Mouse (Mus musculus) ES-CJ7 (cell line): ENCODE data around the gene Tmem59l.

Experiments
- DNase-seq: peaks from one replicate; pipeline ENCODE4 v3.0.0; 2011; ENCODE audit warnings: low read depth, low spot score

The Tmem59l gene

GRCm38 (mm10) chr8:70509281-70509952 is 22.3 kb upstream of the Tmem59l start:
- no peak for DNase-seq

GRCm38 (mm10) chr8:70507027-70507393 is 19.9 kb upstream of the Tmem59l start:
- DNase-seq = no peak

- DNase-seq = peak; percentile 99
These were observed 19.3 kb upstream of the Tmem59l start, which contains the start of gene Rex1bd for GRCm38 (mm10) chr8:70506328-70507026. TSS of gene Rex1bd (minus strand) at chr8:70506752.

- no peak for DNase-seq
These were observed 18.7 kb upstream of the Tmem59l start for GRCm38 (mm10) chr8:70505698-70506327.

GRCm38 (mm10) chr8:70504851-70505250 is 17.7 kb upstream of the Tmem59l start:
- DNase-seq = peak; percentile 82

GRCm38 (mm10) chr8:70504291-70504716 is 17.1 kb upstream of the Tmem59l start:
- no peak for DNase-seq

GRCm38 (mm10) chr8:70503062-70503750 is 16.0 kb upstream of the Tmem59l start:
- DNase-seq = peak; percentile 72

GRCm38 (mm10) chr8:70502540-70502939 is 15.4 kb upstream of the Tmem59l start:
- DNase-seq = peak; percentile 14

GRCm38 (mm10) chr8:70501820-70502529 is 14.8 kb upstream of the Tmem59l start:
- DNase-seq = peak; percentile 27

- peak; percentile 69 for DNase-seq
These were observed 13.5 kb upstream of the Tmem59l start for GRCm38 (mm10) chr8:70500386-70501301.

GRCm38 (mm10) chr8:70495771-70496062 is 8.6 kb upstream of the Tmem59l start:
- DNase-seq = peak; percentile 26

GRCm38 (mm10) chr8:70495001-70495770 is 8.0 kb upstream of the Tmem59l start:
- no peak for DNase-seq

GRCm38 (mm10) chr8:70494416-70494945 is 7.3 kb upstream of the Tmem59l start:
- DNase-seq = peak; percentile 36

- peak; percentile 54 for DNase-seq
These were observed 6.7 kb upstream of the Tmem59l start for GRCm38 (mm10) chr8:70493692-70494415.

- DNase-seq = peak; percentile 27
These were observed 5.8 kb upstream of the Tmem59l start, which contains the start of gene Crlf1 for GRCm38 (mm10) chr8:70492664-70493640. TSS of gene Crlf1 (plus strand) at chr8:70493158.

- DNase-seq = peak; percentile 79
These were observed 3.8 kb upstream of the Tmem59l start for GRCm38 (mm10) chr8:70490880-70491495.
